Mouse (Mus musculus) testis, adult 2 months (tissue): ENCODE measurements around the gene Gm14548.
"Not testable (repeated sequence)": the region's sequence is repeated elsewhere in the genome, so short reads cannot be mapped to it uniquely, and the experiment has no call there.

ENCODE experiments used
- CTCF ChIP-seq: fragments of 200-500 bp; IDR thresholded peaks from 2 replicates; pipeline ENCODE4 v1.5.1; 2012; ENCODE audit warnings: low read depth, mild to moderate bottlenecking, inconsistent platforms, low read length, moderate library complexity; ENCODE audit not compliant: control insufficient read depth, insufficient read depth, insufficient replicate concordance
- POLR2A ChIP-seq: fragments of 200-500 bp; IDR thresholded peaks from 2 replicates; pipeline ENCODE4 v1.6.1; 2012; ENCODE audit warnings: low read depth, mild to moderate bottlenecking, inconsistent platforms, low read length, moderate library complexity; ENCODE audit not compliant: control insufficient read depth

DNA sequence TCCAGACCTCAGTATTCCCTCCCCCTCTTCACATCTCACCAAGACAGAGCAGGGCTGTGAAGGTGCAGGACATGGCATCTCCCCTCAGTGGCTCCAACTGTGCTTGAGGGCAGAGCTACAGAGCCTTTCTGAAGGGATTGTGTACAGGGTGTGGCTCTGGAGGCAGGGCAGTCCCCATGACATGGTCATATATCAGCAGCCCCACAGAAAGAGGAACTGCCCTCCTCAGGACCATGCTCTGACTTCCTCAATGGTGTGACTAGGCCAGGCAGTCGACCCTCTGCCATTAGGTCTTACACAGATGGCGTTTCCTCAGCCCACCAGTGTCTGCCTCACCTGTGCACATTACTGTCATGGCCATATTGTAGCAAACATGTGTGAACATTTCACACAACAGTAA lies 53.0 kb downstream of the Gm14548 start, which contains the start of gene Pira2:
- TF ChIP-seq CTCF, POLR2A: not testable (repeated sequence)
